8 mouse cellular contexts compared by ENCODE assay signal in genomic region chr13:60242447-60243109, GRCm38 (mm10).
DNase-seq lines count a peak whose midpoint lies in the region; ATAC-seq and TF ChIP-seq lines count a peak whose summit lies in the region.
"Had no signal": no experiment of that assay in that cellular context is flagged by ENCODE, and none has a peak within 500 bp of the region (broad histone marks: within the 10 kb centered on the region; RNA-seq: fewer than 3 reads in every experiment).

No protein-coding gene starts in this region.

- H3K36me3 ChIP-seq in midbrain, embryonic 14.5 days (ENCODE audit: control insufficient read depth, insufficient read depth, low read length) = no peaks in the 10 kb centered on the region
- H3K36me3 ChIP-seq in midbrain, embryonic 13.5 days = no peaks in the 10 kb centered on the region
- H3K36me3 ChIP-seq in embryonic facial prominence, embryonic 14.5 days (ENCODE audit: control insufficient read depth, insufficient read depth, low read length) = no peaks in the 10 kb centered on the region
- H3K36me3 ChIP-seq in hindbrain, embryonic 10.5 days = no peaks in the 10 kb centered on the region
- H3K36me3 ChIP-seq in liver, postnatal 0 days (replicated peaks; ENCODE audit: insufficient read depth, low read length) = no peaks in the 10 kb centered on the region

- no peaks in the 10 kb centered on the region for H3K4me1 ChIP-seq in midbrain, embryonic 14.5 days (ENCODE audit: control insufficient read depth, insufficient read depth, low read length)
- H3K4me1 ChIP-seq in midbrain, embryonic 13.5 days (replicated peaks) = peaks cover 9% of the 10 kb centered on the region; the same call in 1 of the 2 replicates
- H3K4me1 ChIP-seq in embryonic facial prominence, embryonic 14.5 days (ENCODE audit: control insufficient read depth, insufficient read depth, low read length) = peaks cover 22% of the 10 kb centered on the region
- H3K4me1 ChIP-seq in hindbrain, embryonic 10.5 days (replicated peaks) = peaks cover 15% of the 10 kb centered on the region
- no peaks in the 10 kb centered on the region for H3K4me1 ChIP-seq in liver, postnatal 0 days (ENCODE audit: insufficient read depth)

- WGBS in midbrain, embryonic 14.5 days = 65% methylated on average over 8 of the region's 8 CpGs
- 61% methylated on average over 8 of the region's 8 CpGs for WGBS in midbrain, embryonic 13.5 days
- 14% methylated on average over 8 of the region's 8 CpGs for WGBS in embryonic facial prominence, embryonic 14.5 days
- WGBS in hindbrain, embryonic 10.5 days = 62% methylated on average over 8 of the region's 8 CpGs
- 60% methylated on average over 8 of the region's 8 CpGs for WGBS in liver, postnatal 0 days (ENCODE audit: insufficient replicate concordance)

- peak; percentile 31 for DNase-seq in midbrain, embryonic 14.5 days
- DNase-seq in embryonic facial prominence, embryonic 14.5 days (ENCODE audit: low spot score) = peak; percentile 90
- DNase-seq in hindbrain, embryonic 10.5 days (ENCODE audit: low spot score) = peak; percentile 26
- peak; percentile 49 for DNase-seq in skeletal muscle tissue, adult 2 months (ENCODE audit: low read depth, low spot score)
- no peak for DNase-seq in thymus, postnatal 4 days
- no peak for DNase-seq in liver, postnatal 0 days

- TF ChIP-seq EP300 in liver, postnatal 0 days (IDR thresholded peaks at IDR 0.05; ENCODE audit: low read depth) = no peak

- TF ChIP-seq CTCF in liver, postnatal 0 days (IDR thresholded peaks at IDR 0.05; ENCODE audit: low read depth) = no peak

- H3K27ac ChIP-seq in midbrain, embryonic 14.5 days (replicated peaks; ENCODE audit: low read depth, low read length) = no peak overlapping the region
- H3K27ac ChIP-seq in midbrain, embryonic 13.5 days = no peak overlapping the region
- H3K27ac ChIP-seq in embryonic facial prominence, embryonic 14.5 days (replicated peaks; ENCODE audit: low read depth, low read length) = peak overlapping the region; percentile 82
- peak overlapping the region; percentile 78 for H3K27ac ChIP-seq in hindbrain, embryonic 10.5 days
- no peak overlapping the region for H3K27ac ChIP-seq in liver, postnatal 0 days (ENCODE audit: low read depth)
- H3K27ac ChIP-seq: heart, adult 2 months had no signal

- H3K9ac ChIP-seq in midbrain, embryonic 14.5 days (replicated peaks; ENCODE audit: low read length) = no peak overlapping the region
- no peak overlapping the region for H3K9ac ChIP-seq in midbrain, embryonic 13.5 days (replicated peaks)
- H3K9ac ChIP-seq in embryonic facial prominence, embryonic 14.5 days (ENCODE audit: low read depth, low read length) = no peak overlapping the region
- no peak overlapping the region for H3K9ac ChIP-seq in liver, postnatal 0 days (replicated peaks)

- H3K4me3 ChIP-seq in midbrain, embryonic 14.5 days (replicated peaks; ENCODE audit: low read depth, low read length) = no peak overlapping the region
- no peak overlapping the region for H3K4me3 ChIP-seq in midbrain, embryonic 13.5 days (replicated peaks)
- H3K4me3 ChIP-seq in embryonic facial prominence, embryonic 14.5 days (ENCODE audit: low read depth, low read length) = no peak overlapping the region
- no peak overlapping the region for H3K4me3 ChIP-seq in hindbrain, embryonic 10.5 days
- no peak overlapping the region for H3K4me3 ChIP-seq in liver, postnatal 0 days (ENCODE audit: low read depth, low read length)
- H3K4me3 ChIP-seq: heart, adult 2 months had no signal

- no peaks in the 10 kb centered on the region for H3K27me3 ChIP-seq in midbrain, embryonic 14.5 days (ENCODE audit: control insufficient read depth, insufficient read depth, low read length)
- H3K27me3 ChIP-seq in midbrain, embryonic 13.5 days = no peaks in the 10 kb centered on the region
- H3K27me3 ChIP-seq in embryonic facial prominence, embryonic 14.5 days (replicated peaks; ENCODE audit: control insufficient read depth, insufficient read depth, low read length) = no peaks in the 10 kb centered on the region
- no peaks in the 10 kb centered on the region for H3K27me3 ChIP-seq in hindbrain, embryonic 10.5 days (ENCODE audit: insufficient read depth, poor library complexity, severe bottlenecking)
- H3K27me3 ChIP-seq in liver, postnatal 0 days (ENCODE audit: insufficient read depth, low read length) = no peaks in the 10 kb centered on the region

- no peak overlapping the region for H3K4me2 ChIP-seq in midbrain, embryonic 14.5 days (ENCODE audit: low read length)
- no peak overlapping the region for H3K4me2 ChIP-seq in midbrain, embryonic 13.5 days (replicated peaks)
- 0 out of 2 replicates have a peak overlapping the region, but pooled peaks have one; percentile 7 for H3K4me2 ChIP-seq in embryonic facial prominence, embryonic 14.5 days (ENCODE audit: low read depth, low read length)
- H3K4me2 ChIP-seq in liver, postnatal 0 days (ENCODE audit: low read depth, low read length) = no peak overlapping the region

- no peaks in the 10 kb centered on the region for H3K9me3 ChIP-seq in midbrain, embryonic 14.5 days (ENCODE audit: control insufficient read depth, low read length)
- 0 out of 2 replicates have a peak, but pooled peaks cover 3% of the 10 kb centered on the region for H3K9me3 ChIP-seq in midbrain, embryonic 13.5 days
- H3K9me3 ChIP-seq in embryonic facial prominence, embryonic 14.5 days (ENCODE audit: control insufficient read depth, low read length) = 0 out of 2 replicates have a peak, but pooled peaks cover 7% of the 10 kb centered on the region
- H3K9me3 ChIP-seq in hindbrain, embryonic 10.5 days = 0 out of 2 replicates have a peak, but pooled peaks cover 3% of the 10 kb centered on the region
- H3K9me3 ChIP-seq in liver, postnatal 0 days (ENCODE audit: low read length) = no peaks in the 10 kb centered on the region

- no peak for ATAC-seq in midbrain, embryonic 14.5 days (ENCODE audit: low FRiP score, low TSS enrichment)
- no peak for ATAC-seq in midbrain, embryonic 13.5 days
- peak; percentile 94 for ATAC-seq in embryonic facial prominence, embryonic 14.5 days (ENCODE audit: low read depth)
- ATAC-seq in liver, postnatal 0 days = no peak

Comparison
In these comparisons a context has a peak if more than half of its experiments do, and no peak if none do; other contexts are left out.
1. DNase-seq: peak in midbrain, embryonic 14.5 days (single experiment), embryonic facial prominence, embryonic 14.5 days (single experiment), hindbrain, embryonic 10.5 days (single experiment) and skeletal muscle tissue, adult 2 months (single experiment); none in thymus, postnatal 4 days (single experiment) and liver, postnatal 0 days (single experiment).
2. H3K27ac ChIP-seq: peak in embryonic facial prominence, embryonic 14.5 days (single experiment) and hindbrain, embryonic 10.5 days (single experiment); none in midbrain, embryonic 14.5 days (single experiment), midbrain, embryonic 13.5 days (single experiment) and liver, postnatal 0 days (single experiment).